Mouse (Mus musculus): ENCODE data around the gene Ankrd55.

- TF ChIP-seq CTCF (IDR thresholded peaks at IDR 0.05; ENCODE audit: low read depth): no peak
- TF ChIP-seq EP300 (optimal IDR thresholded peaks at IDR 0.05): no peak
These were observed 102.0 kb downstream of the Ankrd55 start for GRCm38 (mm10) chr13:112390206-112390605.
